Mouse (Mus musculus): Measurements from ENCODE around the gene Surf1. TPM values are rescaled to one million over a fixed set of nuclear protein-coding genes. Genes with fewer than 3 reads are reported as not detected.

Surf1 gene
- polyA plus RNA-seq, 1 experiment from 2014 or later, result 98.9 TPM

GRCm38 (mm10) chr2:26930390-26930789 is 14.1 kb upstream of the Surf1 start:
- H3K4me1 ChIP-seq (ENCODE audit: control insufficient read depth, insufficient read depth, low read depth, low read length), result peaks cover 22% of the 10 kb centered on the region
- WGBS, result 44% methylated on average over 1 of the region's 1 CpGs
- no peak overlapping the region for H3K4me3 ChIP-seq (ENCODE audit: low read length)
- ATAC-seq, result no peak
- H3K27ac ChIP-seq (ENCODE audit: low read depth, low read length), result no peak overlapping the region
- H3K27me3 ChIP-seq (replicated peaks; ENCODE audit: control insufficient read depth, insufficient read depth, low read length), result no peaks in the 10 kb centered on the region
- no peak overlapping the region for H3K4me2 ChIP-seq (ENCODE audit: low read length)
- H3K36me3 ChIP-seq (ENCODE audit: control insufficient read depth, insufficient read depth, low read length), result peaks cover 9% of the 10 kb centered on the region
- H3K9me3 ChIP-seq (ENCODE audit: control insufficient read depth, low read length), result no peaks in the 10 kb centered on the region
- H3K9ac ChIP-seq (ENCODE audit: low read depth, low read length), result no peak overlapping the region

GRCm38 (mm10) chr2:26927745-26928476 is 11.6 kb upstream of the Surf1 start:
- Histone ChIP-seq H3K27ac (ENCODE audit: low read depth, low read length) (no peak overlapping the region), H3K4me1 (ENCODE audit: control insufficient read depth, insufficient read depth, low read depth, low read length) (peaks cover 22% of the 10 kb centered on the region), H3K9me3 (ENCODE audit: control insufficient read depth, low read length) (no peaks in the 10 kb centered on the region), H3K4me3 (ENCODE audit: low read length) (no peak overlapping the region), H3K36me3 (ENCODE audit: control insufficient read depth, insufficient read depth, low read length) (peaks cover 21% of the 10 kb centered on the region), H3K27me3 (replicated peaks; ENCODE audit: control insufficient read depth, insufficient read depth, low read length) (no peaks in the 10 kb centered on the region), H3K9ac (ENCODE audit: low read depth, low read length) (no peak overlapping the region), H3K4me2 (ENCODE audit: low read length) (no peak overlapping the region)
- no peak for ATAC-seq
- 97% methylated on average over 6 of the region's 6 CpGs for WGBS

GRCm38 (mm10) chr2:26921784-26922183 is 5.5 kb upstream of the Surf1 start:
- H3K4me3 ChIP-seq (ENCODE audit: low read length), result no peak overlapping the region
- no peak for ATAC-seq
- 74% methylated on average over 9 of the region's 9 CpGs for WGBS
- H3K36me3 ChIP-seq (ENCODE audit: control insufficient read depth, insufficient read depth, low read length), result peaks cover 61% of the 10 kb centered on the region
- H3K27ac ChIP-seq (ENCODE audit: low read depth, low read length), result no peak overlapping the region
- H3K4me1 ChIP-seq (ENCODE audit: control insufficient read depth, insufficient read depth, low read depth, low read length), result peaks cover 14% of the 10 kb centered on the region
- no peak overlapping the region for H3K4me2 ChIP-seq (ENCODE audit: low read length)
- no peak overlapping the region for H3K9ac ChIP-seq (ENCODE audit: low read depth, low read length)
- H3K9me3 ChIP-seq (ENCODE audit: control insufficient read depth, low read length), result no peaks in the 10 kb centered on the region
- no peaks in the 10 kb centered on the region for H3K27me3 ChIP-seq (replicated peaks; ENCODE audit: control insufficient read depth, insufficient read depth, low read length)

- Histone ChIP-seq H3K9ac (ENCODE audit: low read depth, low read length) (no peak overlapping the region), H3K4me1 (ENCODE audit: control insufficient read depth, insufficient read depth, low read depth, low read length) (peaks cover 18% of the 10 kb centered on the region), H3K36me3 (ENCODE audit: control insufficient read depth, insufficient read depth, low read length) (peaks cover 55% of the 10 kb centered on the region), H3K27ac (ENCODE audit: low read depth, low read length) (no peak overlapping the region), H3K9me3 (ENCODE audit: control insufficient read depth, low read length) (no peaks in the 10 kb centered on the region), H3K4me2 (ENCODE audit: low read length) (no peak overlapping the region), H3K27me3 (replicated peaks; ENCODE audit: control insufficient read depth, insufficient read depth, low read length) (no peaks in the 10 kb centered on the region), H3K4me3 (ENCODE audit: low read length) (no peak overlapping the region)
- no peak for ATAC-seq
- WGBS, result 89% methylated on average over 6 of the region's 6 CpGs
Observed at GRCm38 (mm10) chr2:26920190-26920855, 4.0 kb upstream of the Surf1 start.

- no peak overlapping the region for H3K27ac ChIP-seq (ENCODE audit: low read depth, low read length)
- WGBS, result 89% methylated on average over 3 of the region's 3 CpGs
- no peak overlapping the region for H3K4me2 ChIP-seq (ENCODE audit: low read length)
- no peaks in the 10 kb centered on the region for H3K9me3 ChIP-seq (ENCODE audit: control insufficient read depth, low read length)
- peaks cover 24% of the 10 kb centered on the region for H3K4me1 ChIP-seq (ENCODE audit: control insufficient read depth, insufficient read depth, low read depth, low read length)
- peaks cover 53% of the 10 kb centered on the region for H3K36me3 ChIP-seq (ENCODE audit: control insufficient read depth, insufficient read depth, low read length)
- no peaks in the 10 kb centered on the region for H3K27me3 ChIP-seq (replicated peaks; ENCODE audit: control insufficient read depth, insufficient read depth, low read length)
- no peak overlapping the region for H3K4me3 ChIP-seq (ENCODE audit: low read length)
- no peak overlapping the region for H3K9ac ChIP-seq (ENCODE audit: low read depth, low read length)
- no peak for ATAC-seq
Observed at GRCm38 (mm10) chr2:26919684-26920083, 3.4 kb upstream of the Surf1 start.

- WGBS, result 1% methylated on average over 13 of the region's 13 CpGs
- Histone ChIP-seq H3K9me3 (ENCODE audit: control insufficient read depth, low read length) (no peaks in the 10 kb centered on the region), H3K36me3 (ENCODE audit: control insufficient read depth, insufficient read depth, low read length) (peaks cover 55% of the 10 kb centered on the region), H3K27me3 (replicated peaks; ENCODE audit: control insufficient read depth, insufficient read depth, low read length) (no peaks in the 10 kb centered on the region), H3K27ac (ENCODE audit: low read depth, low read length) (peak overlapping the region; percentile 81), H3K4me2 (ENCODE audit: low read length) (peak overlapping the region; percentile 86), H3K4me1 (ENCODE audit: control insufficient read depth, insufficient read depth, low read depth, low read length) (peaks cover 35% of the 10 kb centered on the region), H3K4me3 (ENCODE audit: low read length) (peak overlapping the region; percentile 82), H3K9ac (ENCODE audit: low read depth, low read length) (peak overlapping the region; percentile 87)
- peak; percentile 21 for ATAC-seq
Observed at GRCm38 (mm10) chr2:26916738-26917137, 408 bp upstream of the Surf1 start.

GRCm38 (mm10) chr2:26914148-26914941 is 2.0 kb downstream of the Surf1 start:
- WGBS, result 63% methylated on average over 8 of the region's 8 CpGs
- no peak overlapping the region for H3K4me2 ChIP-seq (ENCODE audit: low read length)

GRCm38 (mm10) chr2:26913416-26914147 is 2.7 kb downstream of the Surf1 start:
- H3K4me2 ChIP-seq (ENCODE audit: low read length), result no peak overlapping the region
- no peak for ATAC-seq
- H3K27me3 ChIP-seq (replicated peaks; ENCODE audit: control insufficient read depth, insufficient read depth, low read length), result no peaks in the 10 kb centered on the region
- peaks cover 51% of the 10 kb centered on the region for H3K4me1 ChIP-seq (ENCODE audit: control insufficient read depth, insufficient read depth, low read depth, low read length)
- H3K9me3 ChIP-seq (ENCODE audit: control insufficient read depth, low read length), result no peaks in the 10 kb centered on the region
- no peak overlapping the region for H3K4me3 ChIP-seq (ENCODE audit: low read length)
- H3K27ac ChIP-seq (ENCODE audit: low read depth, low read length), result no peak overlapping the region
- peaks cover 28% of the 10 kb centered on the region for H3K36me3 ChIP-seq (ENCODE audit: control insufficient read depth, insufficient read depth, low read length)
- no peak overlapping the region for H3K9ac ChIP-seq (ENCODE audit: low read depth, low read length)
- WGBS, result 84% methylated on average over 17 of the region's 17 CpGs

More at GRCm38 (mm10) chr2:26914148-26914941, 2.0 kb downstream of the Surf1 start:
- peaks cover 43% of the 10 kb centered on the region for H3K4me1 ChIP-seq (ENCODE audit: control insufficient read depth, insufficient read depth, low read depth, low read length)
- no peak overlapping the region for H3K27ac ChIP-seq (ENCODE audit: low read depth, low read length)
- H3K36me3 ChIP-seq (ENCODE audit: control insufficient read depth, insufficient read depth, low read length), result peaks cover 35% of the 10 kb centered on the region
- no peak overlapping the region for H3K4me3 ChIP-seq (ENCODE audit: low read length)
- H3K9ac ChIP-seq (ENCODE audit: low read depth, low read length), result no peak overlapping the region
- no peaks in the 10 kb centered on the region for H3K27me3 ChIP-seq (replicated peaks; ENCODE audit: control insufficient read depth, insufficient read depth, low read length)
- no peak for ATAC-seq
- no peaks in the 10 kb centered on the region for H3K9me3 ChIP-seq (ENCODE audit: control insufficient read depth, low read length)

Measured in hindbrain, embryonic 16.5 days (tissue).